Mouse (Mus musculus) neural tube, embryonic 11.5 days (tissue): ENCODE results near the gene Psmb11. TPM values are rescaled to one million over a fixed set of nuclear protein-coding genes. Genes with fewer than 3 reads are reported as not detected.

ENCODE experiments used
- ATAC-seq: fragments of 200-750 bp; cut with Nextera tagmentation; 2 replicates; pipeline ENCODE4 v1.8.0; 2017; ENCODE audit warnings: moderate number of reproducible peaks, mild to moderate bottlenecking, moderate TSS enrichment, moderate library complexity; ENCODE audit not compliant: insufficient read depth, low FRiP score, low TSS enrichment
- DNase-seq: peaks from one replicate; pipeline ENCODE4 v3.0.0-alpha.2; 2015; ENCODE audit warnings: low spot score
- H3K27ac ChIP-seq: fragments of 300-500 bp; sonication (generic); 2 replicates; pipeline ENCODE4 v1.5.1; 2014; ENCODE audit warnings: low read depth, mild to moderate bottlenecking, low read length
- H3K27me3 ChIP-seq: fragments of 300-500 bp; sonication (generic); 2 replicates; pipeline ENCODE4 v1.6.1; 2014; ENCODE audit warnings: mild to moderate bottlenecking, low read length, mixed read lengths; ENCODE audit not compliant: control insufficient read depth, insufficient read depth
- H3K36me3 ChIP-seq: fragments of 300-500 bp; sonication (generic); 2 replicates; pipeline ENCODE4 v1.6.1; 2014; ENCODE audit warnings: mild to moderate bottlenecking, low read length, moderate library complexity, mixed read lengths; ENCODE audit not compliant: control insufficient read depth, insufficient read depth
- H3K4me1 ChIP-seq: fragments of 300-500 bp; sonication (generic); 2 replicates; pipeline ENCODE4 v1.6.1; 2014; ENCODE audit warnings: low read length, mixed read lengths; ENCODE audit not compliant: control insufficient read depth, insufficient read depth
- H3K4me2 ChIP-seq: fragments of 300-500 bp; sonication (generic); 2 replicates; pipeline ENCODE4 v1.6.1; 2014; ENCODE audit warnings: low read depth, mild to moderate bottlenecking, moderate library complexity
- H3K4me3 ChIP-seq: fragments of 300-500 bp; sonication (generic); 2 replicates; pipeline ENCODE4 v1.5.1; 2014; ENCODE audit warnings: low read depth, low read length
- H3K9ac ChIP-seq: fragments of 300-500 bp; sonication (generic); 2 replicates; pipeline ENCODE4 v1.6.1; 2014; ENCODE audit warnings: mild to moderate bottlenecking, low read length
- H3K9me3 ChIP-seq: fragments of 300-500 bp; sonication (generic); 2 replicates; pipeline ENCODE4 v1.6.1; 2016; ENCODE audit warnings: low read length; ENCODE audit not compliant: control insufficient read depth
- WGBS: fragments of 180-500 bp; shearing (Covaris S2); extraction: QIAGEN DNeasy Blood & Tissue Kit; methylation state at CpG from one replicate; pipeline ENCODE4 v1.1.7; 2014; 5-methylcytosine and 5-hydroxymethylcytosine counted together
- microRNA counts: library from miRNA; unstranded; fragments of <30 nt; microRNA quantifications from one replicate; lab custom pipeline; 2015
- microRNA-seq: library from miRNA; unstranded; fragments of <30 nt; microRNA quantifications from one replicate; pipeline ENCODE4, GENCODE M21; 2016
- polyA plus RNA-seq: library from polyadenylated mRNA; unstranded; fragments of >200 nt; fragmentation: Nextera tagmentation; extraction: Ambion mirVana; gene quantifications from 2 replicates; pipeline ENCODE4 v1.2.1, GENCODE M21; 2014

Gene Psmb11
- polyA plus RNA-seq, 1 experiment from 2014 or later = 0.08 TPM

GRCm38 (mm10) chr14:54674317-54674716, 53.1 kb downstream of the Psmb11 start:
- Histone ChIP-seq H3K4me1 (no peaks in the 10 kb centered on the region), H3K9ac (no peak overlapping the region), H3K4me2 (no peak overlapping the region), H3K36me3 (peaks cover 14% of the 10 kb centered on the region), H3K9me3 (no peaks in the 10 kb centered on the region), H3K4me3 (no peak overlapping the region), H3K27ac (no peak overlapping the region), H3K27me3 (no peaks in the 10 kb centered on the region)
- ATAC-seq (no peak), DNase-seq (no peak)
- 90% methylated on average over 2 of the region's 2 CpGs for WGBS

GRCm38 (mm10) chr14:54676290-54676689, 55.1 kb downstream of the Psmb11 start:
- Histone ChIP-seq H3K9me3 (no peaks in the 10 kb centered on the region), H3K4me2 (no peak overlapping the region), H3K27ac (no peak overlapping the region), H3K27me3 (no peaks in the 10 kb centered on the region), H3K4me1 (no peaks in the 10 kb centered on the region), H3K9ac (no peak overlapping the region), H3K36me3 (peaks cover 14% of the 10 kb centered on the region), H3K4me3 (no peak overlapping the region)
- ATAC-seq (no peak), DNase-seq (no peak)
- WGBS = 91% methylated on average over 5 of the region's 5 CpGs

- Histone ChIP-seq H3K36me3 (peaks cover 13% of the 10 kb centered on the region), H3K27ac (no peak overlapping the region), H3K4me1 (no peaks in the 10 kb centered on the region), H3K9me3 (no peaks in the 10 kb centered on the region), H3K9ac (no peak overlapping the region), H3K27me3 (no peaks in the 10 kb centered on the region), H3K4me2 (no peak overlapping the region), H3K4me3 (no peak overlapping the region)
- DNase-seq (no peak), ATAC-seq (no peak)
- 89% methylated on average over 16 of the region's 16 CpGs for WGBS
Observed at GRCm38 (mm10) chr14:54678657-54679304, 57.5 kb downstream of the Psmb11 start.

MicroRNAs within 50 kb of the gene (microRNA counts, 519-probe panel; counts per million panel counts)
- 171 counts per million, percentile 57 among the panel's probes with 10 or more counts for microRNA mmu-miR-686 (lab: Ali Mortazavi, UCI)

Small RNA genes within 50 kb of the gene (microRNA-seq; reads per million reads assigned to microRNA genes)
- gene Mir686 = not detected
- gene Mir6948 = not detected

Other genes starting within 250 kb of the Psmb11 start
- gene Slc7a7, start 203.7 kb upstream of the Psmb11 start, polyA plus RNA-seq = 4.5 and 4.8 TPM in 2 replicates
- 190 and 216 TPM in 2 replicates for gene Mrpl52, start 194.5 kb upstream of the Psmb11 start, polyA plus RNA-seq
- gene Mmp14, start 189.8 kb upstream of the Psmb11 start, polyA plus RNA-seq = 69.6 and 70.6 TPM in 2 replicates
- gene Lrp10, start 157.3 kb upstream of the Psmb11 start, polyA plus RNA-seq = 24.5 and 26.6 TPM in 2 replicates
- 23.3 and 26.2 TPM in 2 replicates for gene Rem2, start 145.3 kb upstream of the Psmb11 start, polyA plus RNA-seq
- gene Prmt5, start 103.9 kb upstream of the Psmb11 start, polyA plus RNA-seq = 124 and 126 TPM in 2 replicates
- 36.7 and 41.4 TPM in 2 replicates for gene Haus4, start 66.8 kb upstream of the Psmb11 start, polyA plus RNA-seq
- 27.9 TPM in 2 replicates for gene Ajuba, start 43.9 kb upstream of the Psmb11 start, polyA plus RNA-seq
- gene 4931414P19Rik, start 15.4 kb upstream of the Psmb11 start, polyA plus RNA-seq = 8.1 and 8.9 TPM in 2 replicates
- gene Psmb5, start 3.4 kb upstream of the Psmb11 start, polyA plus RNA-seq = 444 and 470 TPM in 2 replicates
- gene Gm17606, start 19.5 kb downstream of the Psmb11 start, polyA plus RNA-seq = not detected in 2 replicates
- 6.8 and 9.7 TPM in 2 replicates for gene Cdh24, start 19.9 kb downstream of the Psmb11 start, polyA plus RNA-seq
- 94.3 and 103 TPM in 2 replicates for gene 1700123O20Rik, start 64.8 kb downstream of the Psmb11 start, polyA plus RNA-seq
- gene Acin1, start 65.5 kb downstream of the Psmb11 start, polyA plus RNA-seq = 118 and 122 TPM in 2 replicates
- gene Gm29776, start 77.4 kb downstream of the Psmb11 start, polyA plus RNA-seq = 0.16 and 0.30 TPM in 2 replicates
- 0.26 TPM in 1 of 2 replicates, not detected in the other for gene Cebpe, start 90.7 kb downstream of the Psmb11 start, polyA plus RNA-seq
- gene Slc7a8, start 160.5 kb downstream of the Psmb11 start, polyA plus RNA-seq = 3.2 and 3.4 TPM in 2 replicates
- not detected in 2 replicates for gene Rnf212b, start 192.7 kb downstream of the Psmb11 start, polyA plus RNA-seq
- 19.3 and 21.9 TPM in 2 replicates for gene Homez, start 249.5 kb downstream of the Psmb11 start, polyA plus RNA-seq